Mouse (Mus musculus): Measurements from ENCODE around the gene Exoc3l. TPM values are rescaled to one million over a fixed set of nuclear protein-coding genes. Genes with fewer than 3 reads are reported as not detected.
"Not testable (repeated sequence)": the region's sequence is repeated elsewhere in the genome, so short reads cannot be mapped to it uniquely, and the experiment has no call there.

The Exoc3l gene
- total RNA-seq, 2 experiments from 2014 or later: 0.85 to 1.3 TPM

DNA sequence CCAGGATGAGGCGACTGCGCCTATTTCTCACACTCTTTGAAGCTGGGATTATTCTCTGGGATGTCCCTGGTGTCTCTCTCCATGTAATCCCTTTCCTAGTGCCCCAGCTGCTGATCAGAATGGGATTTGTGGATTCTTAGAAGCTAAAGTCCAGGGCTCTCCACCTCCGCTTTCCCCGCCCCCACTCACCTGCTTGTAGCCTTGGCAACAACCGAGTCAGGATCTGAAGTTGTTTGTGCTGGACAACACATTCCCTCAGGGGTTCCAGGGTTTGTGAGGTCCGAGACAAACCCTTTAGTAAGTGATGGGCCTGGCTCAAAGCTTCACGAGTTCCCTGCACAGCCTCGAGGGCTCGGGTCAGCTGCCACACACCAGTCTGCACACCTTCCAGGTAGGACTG is 1.1 kb downstream of the Exoc3l start:
- no peak for DNase-seq (ENCODE audit: low spot score)

DNA sequence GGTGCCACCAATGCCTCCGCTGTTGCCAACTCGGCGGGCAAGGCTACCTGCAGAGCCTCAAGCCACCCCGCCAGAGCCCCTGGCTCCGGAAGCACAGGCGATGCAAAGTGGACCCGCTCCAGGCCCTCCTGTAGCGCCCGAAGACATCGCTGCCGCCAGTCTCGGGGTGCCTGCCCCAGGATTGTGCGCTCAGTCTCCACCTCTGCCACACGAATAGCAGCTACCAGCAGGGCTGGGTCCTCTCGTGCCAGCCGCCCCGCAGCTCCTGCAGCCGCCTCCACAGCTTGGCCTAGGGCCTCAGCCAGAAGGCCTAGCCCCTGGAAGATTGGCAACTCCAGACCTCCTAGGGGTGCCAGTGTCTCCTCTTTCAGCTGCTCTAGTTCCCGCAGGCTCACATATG is 2.5 kb downstream of the Exoc3l start:
- no peak for DNase-seq (ENCODE audit: low spot score)

DNA sequence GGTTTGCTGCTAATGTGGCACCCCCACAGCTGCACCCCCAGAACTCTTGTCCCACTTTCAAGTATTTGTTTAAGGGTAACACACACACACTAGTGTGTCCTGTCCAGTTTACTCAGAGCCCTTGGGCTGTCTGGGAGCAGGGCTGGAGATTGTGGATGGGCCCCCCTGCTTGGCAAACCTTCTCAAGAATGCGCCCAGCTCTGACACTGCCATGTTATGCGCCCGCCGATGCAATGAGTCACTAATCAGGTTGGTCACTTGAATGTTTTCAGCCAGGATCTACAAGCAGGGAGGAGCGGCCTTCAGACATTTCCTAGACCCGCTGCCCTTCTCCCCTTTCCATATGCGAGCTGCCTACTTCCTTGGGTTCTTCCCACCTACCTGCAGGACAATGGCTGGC is 3.4 kb downstream of the Exoc3l start:
- no peak for DNase-seq (ENCODE audit: low spot score)

DNA sequence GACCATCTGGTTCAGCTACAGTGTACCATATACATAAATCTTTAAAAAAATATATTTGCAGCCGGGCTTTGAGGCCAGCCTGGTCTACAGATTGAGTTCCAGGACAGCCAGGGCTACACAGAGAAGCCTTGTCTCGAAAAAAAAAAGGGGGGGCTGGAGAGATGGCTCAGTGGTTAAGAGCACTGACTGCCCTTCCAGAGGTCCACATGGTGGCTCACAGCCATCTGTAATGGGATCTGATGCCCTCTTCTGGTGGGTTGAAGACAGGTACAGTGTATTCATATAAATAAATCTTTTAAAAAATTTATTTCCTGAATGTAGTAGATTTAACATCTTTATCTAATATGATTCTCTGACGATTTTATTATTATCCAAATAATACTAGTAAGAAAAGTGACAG is 4.1 kb downstream of the Exoc3l start:
- not testable (repeated sequence) for DNase-seq (ENCODE audit: low spot score)

DNA sequence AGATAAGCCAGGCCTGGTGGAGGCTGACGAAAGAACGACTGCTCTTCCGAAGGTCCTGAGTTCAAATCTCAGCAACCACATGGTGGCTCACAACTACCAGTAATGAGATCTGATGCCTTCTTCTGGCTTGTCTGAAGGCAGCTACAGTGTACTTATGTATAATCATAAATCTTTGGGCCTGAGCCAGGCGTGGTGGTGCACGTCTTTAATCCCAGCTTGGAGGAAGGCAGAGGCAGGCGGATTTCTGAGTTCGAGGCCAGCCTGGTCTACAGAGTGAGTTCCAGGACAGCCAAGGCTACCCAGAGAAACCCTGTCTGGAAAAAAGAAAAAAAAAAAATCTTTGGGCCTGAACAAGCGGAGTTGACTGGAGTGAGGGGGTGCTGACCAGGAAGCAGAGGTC is 4.5 kb downstream of the Exoc3l start:
- DNase-seq (ENCODE audit: low spot score): not testable (repeated sequence)

DNA sequence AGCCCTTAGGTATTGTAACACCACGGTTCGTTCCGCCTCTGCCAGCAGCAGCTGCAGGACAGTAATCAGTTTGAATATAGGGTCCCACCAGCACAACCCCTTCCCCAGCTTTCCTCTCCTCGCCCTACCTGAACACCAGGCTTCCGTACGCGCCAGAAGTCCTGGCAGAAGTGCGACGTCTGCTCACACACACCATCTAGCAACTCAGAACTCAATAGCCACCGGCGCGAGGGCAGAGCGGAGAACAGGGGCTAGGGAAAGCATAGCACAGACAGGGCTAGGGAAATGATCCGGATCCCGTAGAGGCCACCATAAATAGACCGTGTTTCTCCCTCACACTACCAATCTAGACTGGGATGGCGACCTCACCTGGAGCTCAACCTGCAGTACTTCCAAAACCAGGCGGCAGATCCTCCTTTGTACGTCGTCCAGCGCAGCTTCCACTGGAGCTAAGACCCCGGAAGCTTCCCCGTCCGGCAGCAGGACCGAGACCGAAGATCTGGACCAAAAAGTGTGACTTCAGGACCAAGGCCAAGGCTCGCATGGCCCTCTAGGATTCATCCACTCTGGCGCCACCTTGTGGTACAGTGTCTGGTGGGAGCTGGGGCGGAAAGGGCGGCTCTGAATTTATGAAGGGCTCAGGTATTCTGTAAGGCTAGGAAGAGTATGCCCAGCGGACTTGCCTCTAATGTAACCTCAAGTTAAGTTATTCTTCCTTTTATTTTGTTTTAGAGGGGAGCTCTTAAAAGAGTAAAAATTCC is 5.2 kb downstream of the Exoc3l start:
- DNase-seq (ENCODE audit: low spot score): peak; percentile 91

DNA sequence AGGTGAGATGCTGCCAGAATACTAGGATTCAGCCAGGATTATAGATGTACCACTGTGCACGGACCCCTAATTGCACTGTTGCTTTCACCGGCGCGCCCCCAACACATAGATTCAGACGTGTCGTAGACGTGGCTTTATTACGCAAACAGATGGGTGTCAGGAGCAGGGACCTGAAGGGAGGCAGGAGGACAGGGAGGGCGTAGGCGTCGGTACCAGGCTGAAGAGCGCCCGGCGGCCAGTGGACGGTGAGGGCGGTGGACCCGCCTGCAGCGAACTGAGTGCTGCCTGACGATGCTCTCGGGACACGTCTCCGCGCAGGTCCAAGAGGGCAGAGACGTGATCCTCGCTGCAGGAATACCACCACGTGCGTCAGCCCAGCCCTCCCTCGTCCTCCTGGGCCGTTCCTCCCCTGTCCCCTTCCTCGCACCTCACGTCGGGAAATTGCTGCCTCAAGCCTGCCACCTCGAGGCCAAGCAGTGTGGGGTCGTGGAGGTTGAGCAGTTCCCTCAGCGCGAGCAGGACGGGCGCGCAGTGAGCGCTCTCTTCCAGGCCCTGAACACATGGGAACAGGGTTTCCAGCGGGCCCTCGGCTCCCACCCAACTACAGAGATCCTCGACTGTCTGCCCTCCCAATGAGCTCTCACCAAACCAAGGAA is 6.0 kb downstream of the Exoc3l start, which contains the start of gene 4931428F04Rik:
TSS of gene 4931428F04Rik (minus strand) at position 60 of the 656 bp plus-strand sequence.
- DNase-seq (ENCODE audit: low spot score): no peak

DNA sequence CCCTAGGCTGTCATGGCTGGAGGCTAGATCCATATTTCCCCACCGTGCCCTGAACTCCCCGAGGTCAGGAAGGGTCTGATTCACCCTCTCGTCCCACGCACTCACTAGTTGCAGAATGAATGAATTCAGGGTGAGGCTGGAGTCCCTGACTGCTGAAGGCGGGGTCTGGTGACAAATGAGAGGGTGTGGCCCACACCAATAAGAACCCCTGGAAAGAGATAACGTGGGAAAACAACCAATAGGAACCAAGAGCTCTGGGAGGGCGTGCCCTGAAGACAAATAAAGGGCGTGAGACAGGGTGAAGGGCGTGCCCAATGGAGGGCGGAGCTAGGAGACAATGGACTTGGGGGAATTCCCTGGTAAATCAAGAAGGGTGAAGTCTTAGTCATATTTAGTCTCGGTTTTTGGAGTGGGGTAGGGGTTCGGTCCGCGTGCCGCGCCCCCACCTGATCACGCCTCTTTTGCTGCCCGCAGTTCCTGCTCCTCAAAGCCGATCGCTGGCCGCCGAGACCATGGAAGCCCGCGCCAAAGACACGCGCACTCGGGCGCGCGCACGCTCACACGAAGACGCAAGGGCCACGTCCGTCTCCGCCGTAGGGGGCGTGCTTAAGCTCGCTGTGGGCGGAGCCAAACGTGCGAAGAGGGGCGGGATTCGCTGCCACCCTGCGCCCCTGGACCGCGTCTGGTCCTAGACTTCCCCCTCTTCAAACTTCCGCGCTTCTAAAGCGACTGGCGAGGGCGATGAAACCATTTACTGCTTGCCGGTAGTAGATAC is 6.8 kb downstream of the Exoc3l start:
- peak; percentile 89 for DNase-seq (ENCODE audit: low spot score)

DNA sequence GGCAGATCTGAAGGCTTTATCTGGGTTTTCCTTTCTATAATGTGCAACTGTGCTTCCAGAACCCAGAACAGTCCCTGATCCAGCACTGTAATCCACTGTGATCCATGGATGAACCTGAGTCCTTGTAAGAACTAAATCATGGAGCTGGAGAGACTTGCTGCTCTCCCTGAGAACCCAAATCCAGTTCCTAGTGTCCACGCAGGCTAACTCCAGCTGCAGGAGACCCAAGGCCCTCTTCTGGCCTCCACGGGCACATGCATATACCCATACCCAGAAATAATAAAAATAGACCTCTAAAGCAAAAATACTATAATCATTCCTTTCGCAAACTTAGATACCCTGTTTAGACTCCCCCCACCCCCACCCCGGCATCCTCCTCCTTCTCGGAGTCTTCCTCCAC is 7.7 kb downstream of the Exoc3l start:
- no peak for DNase-seq (ENCODE audit: low spot score)

DNA sequence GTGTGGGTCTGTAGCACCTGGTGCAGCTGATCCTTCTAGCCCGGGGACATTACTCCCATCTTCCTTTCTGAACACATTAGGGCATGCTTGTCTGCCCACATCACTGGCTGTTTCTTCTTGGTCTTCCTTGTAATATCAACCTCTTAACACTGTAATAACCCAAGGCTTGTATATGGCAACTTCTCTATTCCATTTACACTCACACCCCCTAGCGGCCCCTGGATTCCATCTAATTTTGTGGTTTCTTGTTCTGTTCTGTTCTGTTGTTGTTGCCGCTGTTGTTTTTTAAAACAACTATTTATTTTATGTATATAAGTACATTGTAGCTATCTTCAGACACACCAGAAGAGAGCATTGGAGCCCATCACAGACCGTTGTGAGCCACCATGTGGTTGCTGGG is 9.0 kb downstream of the Exoc3l start:
- no peak for DNase-seq (ENCODE audit: low spot score)

DNA sequence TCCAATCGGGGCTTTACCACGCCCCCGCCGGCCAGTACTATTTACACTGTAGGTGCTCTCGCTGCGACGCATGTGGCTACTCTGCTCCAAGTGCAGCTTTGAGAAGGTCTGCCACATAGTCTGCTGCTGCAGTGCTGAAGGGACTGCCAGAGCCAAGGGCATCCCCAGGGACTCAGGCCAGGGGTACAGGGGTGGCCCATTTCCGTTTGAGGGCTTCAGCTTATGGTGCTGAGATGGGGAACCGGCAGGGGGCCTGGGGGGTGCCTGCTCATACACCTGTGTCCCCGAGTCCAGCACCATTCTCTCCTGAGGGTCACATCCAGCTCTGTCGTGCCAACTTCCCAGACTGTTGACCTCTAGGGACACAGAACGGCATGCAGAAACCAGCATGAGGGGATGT is 10.4 kb downstream of the Exoc3l start:
- no peak for DNase-seq (ENCODE audit: low spot score)

DNA sequence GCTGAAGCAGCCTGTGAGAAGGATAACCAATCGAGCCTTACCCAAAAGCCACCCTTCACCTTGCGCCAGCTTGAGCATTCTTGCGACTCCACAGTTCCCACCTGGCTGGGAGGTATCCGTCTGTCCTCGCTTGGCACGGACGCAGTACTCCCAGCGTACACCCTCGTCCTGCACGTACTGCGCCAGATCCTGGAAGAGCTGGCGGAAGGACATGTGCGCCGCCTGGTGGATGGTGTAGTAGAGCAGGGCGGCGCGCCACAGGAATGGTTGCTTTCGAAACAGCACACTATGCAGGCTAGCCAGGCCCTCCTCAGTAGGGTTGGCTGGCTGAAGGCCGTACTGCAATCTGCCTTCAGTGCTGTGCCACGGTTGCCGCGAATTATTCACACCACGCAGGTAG is 12.8 kb downstream of the Exoc3l start:
- DNase-seq (ENCODE audit: low spot score): peak; percentile 54

DNA sequence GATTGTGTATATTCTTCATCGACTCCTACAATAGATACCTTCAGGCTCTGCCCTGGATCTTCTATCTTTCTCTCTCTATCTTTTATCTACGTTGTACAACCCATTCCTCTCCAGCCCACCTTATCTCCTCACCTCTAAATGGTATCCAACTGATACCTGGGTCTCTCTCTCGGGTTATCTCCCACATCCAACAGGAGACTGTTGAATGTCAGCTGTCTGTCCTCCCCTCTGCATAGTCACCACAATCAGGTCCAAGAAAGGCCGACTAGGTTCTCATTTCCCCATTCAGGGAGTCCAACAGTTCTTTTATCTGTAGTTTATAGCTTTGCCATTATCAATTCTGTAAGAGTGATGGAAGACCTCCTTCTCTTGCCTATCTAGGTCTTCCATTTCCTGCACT is 13.7 kb downstream of the Exoc3l start:
- no peak for DNase-seq (ENCODE audit: low spot score)

DNA sequence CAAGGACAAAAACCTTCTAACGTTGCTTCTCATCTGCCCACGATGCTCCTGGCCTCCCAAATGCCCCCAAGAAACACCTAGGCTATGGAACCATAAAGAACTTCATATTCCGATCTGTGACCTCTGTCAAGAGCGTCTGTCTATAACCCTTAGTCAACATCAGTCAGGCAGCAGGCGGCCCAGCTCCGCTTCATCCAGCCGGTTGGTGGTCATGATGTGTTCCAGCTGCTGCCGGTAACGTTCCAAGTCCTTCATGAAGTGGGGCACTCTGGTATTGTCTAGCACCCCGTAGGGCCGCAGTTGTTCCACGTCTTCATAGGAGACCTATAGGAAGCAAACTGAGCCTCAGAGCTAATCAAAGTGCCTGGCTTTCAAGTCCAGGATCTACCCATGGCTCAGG is 14.1 kb downstream of the Exoc3l start:
- DNase-seq (ENCODE audit: low spot score): no peak

DNA sequence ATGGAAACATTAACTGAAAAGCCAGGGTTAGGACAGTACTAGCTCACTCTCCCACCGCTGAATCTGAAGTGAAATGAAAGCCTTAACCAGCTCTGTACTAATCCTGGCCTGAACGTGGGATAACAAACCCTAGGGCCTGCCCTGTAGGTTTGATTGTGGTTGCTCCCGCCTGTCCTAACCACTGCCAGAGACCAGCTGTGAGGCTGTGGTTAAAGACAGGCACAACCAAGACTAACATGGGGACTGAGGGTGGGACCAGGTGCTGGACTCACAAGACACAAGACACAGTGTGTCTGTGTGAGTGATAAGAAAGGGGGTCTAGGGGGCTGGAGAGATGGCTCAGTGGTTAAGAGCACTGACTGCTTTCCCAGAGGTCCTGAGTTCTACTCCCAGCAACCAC is 15.3 kb downstream of the Exoc3l start:
- no peak for DNase-seq (ENCODE audit: low spot score)

DNA sequence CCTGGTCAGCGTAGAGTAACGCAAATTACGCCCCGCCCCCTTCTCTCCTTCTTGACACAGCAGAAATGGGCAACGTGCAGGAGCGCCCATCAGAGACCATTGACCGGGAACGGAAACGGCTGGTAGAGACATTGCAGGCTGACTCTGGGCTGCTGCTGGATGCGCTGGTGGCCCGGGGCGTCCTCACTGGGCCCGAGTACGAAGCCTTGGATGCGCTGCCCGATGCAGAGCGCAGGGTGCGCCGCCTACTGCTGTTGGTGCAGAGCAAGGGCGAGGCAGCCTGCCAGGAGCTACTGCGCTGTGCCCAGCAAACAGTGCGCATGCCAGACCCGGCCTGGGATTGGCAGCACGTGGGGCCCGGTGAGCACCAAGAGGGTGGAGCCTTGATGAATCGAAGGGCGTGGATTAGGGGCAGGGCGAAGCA is 17.0 kb downstream of the Exoc3l start:
- DNase-seq (ENCODE audit: low spot score): peak; percentile 87

DNA sequence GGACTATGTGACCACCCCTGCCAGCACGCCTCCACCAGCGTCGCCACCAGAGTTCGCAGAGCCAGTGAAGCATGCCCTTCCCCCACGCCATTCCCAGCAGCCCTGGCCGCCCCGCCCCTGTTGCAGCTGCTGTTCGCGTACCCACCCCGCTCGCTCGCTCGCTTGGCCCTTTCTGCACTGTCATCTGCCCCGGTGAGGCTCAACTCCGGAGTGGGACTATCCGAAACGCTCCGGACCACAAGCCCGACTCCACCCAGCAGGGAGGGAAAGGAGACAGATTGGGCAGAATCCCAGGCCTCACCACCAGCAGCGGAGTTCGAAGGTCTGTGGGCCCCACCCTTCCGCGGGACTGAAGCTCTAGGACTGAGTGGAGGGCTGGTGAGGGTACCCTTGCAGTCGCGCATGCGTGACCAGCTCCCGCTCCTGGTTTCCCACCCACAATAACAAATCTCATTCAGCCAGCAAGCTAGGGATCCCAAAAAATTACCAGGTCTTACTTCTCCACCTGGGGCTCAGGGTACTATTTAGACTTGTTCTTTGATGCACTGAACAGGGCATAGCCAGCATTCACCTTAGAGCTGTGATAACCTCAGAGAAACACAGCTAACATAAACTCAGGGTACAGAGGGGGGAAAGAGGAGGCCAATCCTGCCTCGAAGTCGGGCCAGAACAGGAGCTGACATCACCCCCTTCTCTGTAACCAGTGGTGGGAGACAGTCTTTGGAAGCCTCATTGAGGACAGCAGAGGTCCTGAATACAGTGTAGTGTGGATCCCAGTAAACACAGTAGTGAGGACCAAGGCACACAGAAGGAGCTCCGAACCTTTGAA is 19.4 kb downstream of the Exoc3l start:
- DNase-seq (ENCODE audit: low spot score): peak; percentile 76

DNA sequence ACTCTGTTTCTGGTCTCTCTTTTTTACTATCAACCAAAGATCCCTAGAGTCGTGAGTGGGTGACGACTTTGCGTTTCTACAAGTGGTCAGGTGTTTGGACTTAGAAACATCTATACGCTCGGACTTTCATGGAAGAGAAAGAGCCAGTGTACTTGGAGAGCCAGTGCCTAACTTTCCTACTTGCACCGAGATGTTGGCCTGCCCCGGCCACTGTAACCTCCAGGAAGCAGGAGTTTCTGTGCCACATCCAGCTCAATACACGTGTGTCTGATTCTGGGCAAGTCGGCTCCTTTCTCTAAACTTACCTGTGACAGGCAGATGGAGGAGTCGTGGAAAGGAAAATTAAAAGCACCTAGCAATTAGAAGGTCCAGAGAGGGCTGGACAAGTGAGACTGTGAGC is 20.1 kb downstream of the Exoc3l start, which contains the start of gene Nol3:
TSS of gene Nol3 (plus strand) at position 301 of the 400 bp plus-strand sequence.
- no peak for DNase-seq (ENCODE audit: low spot score)

DNA sequence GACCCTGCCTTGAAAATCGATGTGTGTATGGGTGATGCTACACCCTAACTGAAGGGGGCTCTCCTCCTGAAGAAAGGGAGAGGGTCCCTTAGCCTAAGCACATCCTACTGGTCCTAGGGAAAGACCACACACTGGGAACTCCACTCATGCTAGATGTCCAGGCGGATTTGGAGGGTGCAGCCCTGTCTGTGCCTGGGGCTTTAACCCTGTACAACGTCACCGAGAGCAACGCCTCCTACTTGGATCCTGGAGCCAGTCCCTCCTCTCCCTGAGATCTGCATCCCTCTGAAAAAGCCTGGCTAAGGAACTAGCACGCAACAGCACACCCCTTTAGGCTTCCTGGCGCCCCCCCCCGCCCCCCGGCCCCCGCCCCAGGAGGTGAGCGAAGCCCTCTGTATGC is 20.5 kb downstream of the Exoc3l start:
- DNase-seq (ENCODE audit: low spot score): no peak

DNA sequence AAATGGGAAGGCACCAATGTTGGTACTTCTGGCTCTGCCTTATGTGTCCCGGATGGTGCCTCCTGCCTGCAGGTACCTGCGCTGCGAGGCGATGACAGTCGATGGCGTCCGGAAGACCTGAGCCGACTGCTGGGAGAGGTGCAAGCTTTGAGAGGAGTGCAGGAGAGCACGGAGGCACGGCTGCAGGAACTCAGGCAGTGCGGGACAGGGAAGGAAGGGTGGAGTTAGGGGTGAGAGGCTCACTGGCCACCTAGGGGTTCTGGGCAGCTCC is 25.1 kb downstream of the Exoc3l start:
- no peak for DNase-seq (ENCODE audit: low spot score)

DNA sequence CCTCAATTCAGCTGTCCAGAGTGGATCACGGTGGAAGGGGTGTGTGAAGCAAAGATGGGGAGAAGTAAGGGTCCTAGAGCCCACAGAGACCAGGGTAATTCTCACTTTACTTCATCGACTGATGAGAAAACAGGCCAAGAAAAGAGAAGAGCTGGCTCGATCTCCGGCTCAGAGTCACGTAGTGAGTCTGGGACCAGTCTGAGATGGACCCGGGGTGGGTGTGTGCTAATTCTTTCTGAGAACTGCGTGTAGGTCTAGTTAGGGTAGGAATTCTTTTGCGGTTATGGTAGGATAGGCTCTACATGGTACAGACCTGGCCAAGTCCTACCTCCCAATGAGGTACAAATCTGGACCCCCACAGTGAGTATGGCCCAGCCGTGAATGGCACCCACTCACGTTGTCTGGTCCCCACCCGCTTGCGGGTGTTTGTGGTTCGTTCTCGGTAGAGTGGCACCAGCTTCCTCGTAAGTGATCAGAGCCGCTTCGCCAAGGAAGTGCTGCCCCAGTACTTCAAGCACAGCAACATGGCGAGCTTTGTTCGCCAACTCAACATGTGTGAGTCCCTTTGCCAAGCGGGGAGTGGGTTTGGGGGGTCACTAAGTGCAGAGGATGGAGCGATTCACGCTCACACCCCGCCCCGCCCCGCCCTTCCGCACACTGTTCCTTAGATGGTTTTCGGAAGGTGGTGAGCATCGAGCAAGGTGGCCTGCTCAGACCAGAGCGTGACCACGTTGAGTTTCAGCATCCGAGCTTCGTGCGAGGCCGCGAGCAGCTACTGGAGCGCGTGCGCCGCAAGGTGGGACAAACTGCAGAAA is 25.6 kb downstream of the Exoc3l start:
- DNase-seq (ENCODE audit: low spot score): no peak

Measured in gastrocnemius, adult 18-20 months (tissue).